Mouse (Mus musculus) small intestine, adult 2 months (tissue): ENCODE measurements at regions not wholly inside any gene's neighbourhood (a gene's known extent, or its start where the extent isn't known, plus 50 kb on each side); places are given as distances from the start of the nearest gene placed in this dataset.

Source experiments
- H3K27ac ChIP-seq: fragments of 200-500 bp; 2 replicates; pipeline ENCODE4 v1.5.1; 2012; ENCODE audit warnings: low read depth, low read length, control low read depth, inconsistent platforms; ENCODE audit not compliant: insufficient read depth
- H3K27me3 ChIP-seq: fragments of 200-500 bp; 2 replicates; pipeline ENCODE4 v1.6.1; 2012; ENCODE audit warnings: mild to moderate bottlenecking, moderate library complexity, low read length, inconsistent platforms; ENCODE audit not compliant: control insufficient read depth, insufficient read depth
- H3K36me3 ChIP-seq: fragments of 200-500 bp; 2 replicates; pipeline ENCODE4 v1.6.1; 2012; ENCODE audit warnings: mild to moderate bottlenecking, low read length, control low read depth, inconsistent platforms; ENCODE audit not compliant: control insufficient read depth, insufficient read depth
- H3K4me1 ChIP-seq: fragments of 200-500 bp; 2 replicates; pipeline ENCODE4 v1.6.1; 2012; ENCODE audit warnings: low read length, inconsistent platforms, mixed read lengths; ENCODE audit not compliant: control insufficient read depth, insufficient read depth, insufficient read length
- H3K4me3 ChIP-seq: fragments of 200-500 bp; 2 replicates; pipeline ENCODE4 v1.5.1; 2012; ENCODE audit warnings: low read depth, mild to moderate bottlenecking, control low read depth, inconsistent platforms, low read length, moderate library complexity
- CTCF ChIP-seq: fragments of 200-500 bp; IDR thresholded peaks from 2 replicates; pipeline ENCODE4 v1.5.1; 2012; ENCODE audit warnings: low read depth, mild to moderate bottlenecking, control low read depth, inconsistent platforms, low read length, moderate library complexity, mixed read lengths; ENCODE audit not compliant: insufficient replicate concordance, insufficient read length; ENCODE audit errors: extremely low read depth
- POLR2A ChIP-seq: fragments of 200-500 bp; IDR thresholded peaks from 2 replicates; pipeline ENCODE4 v1.6.1; 2012; ENCODE audit warnings: low read depth, mild to moderate bottlenecking, control low read depth, inconsistent platforms, low read length, moderate library complexity
- WGBS: fragments of 180-500 bp; shearing (Covaris S2); methylation state at CpG from one replicate; pipeline ENCODE4 v1.1.7; 2018; 5-methylcytosine and 5-hydroxymethylcytosine counted together

DNA sequence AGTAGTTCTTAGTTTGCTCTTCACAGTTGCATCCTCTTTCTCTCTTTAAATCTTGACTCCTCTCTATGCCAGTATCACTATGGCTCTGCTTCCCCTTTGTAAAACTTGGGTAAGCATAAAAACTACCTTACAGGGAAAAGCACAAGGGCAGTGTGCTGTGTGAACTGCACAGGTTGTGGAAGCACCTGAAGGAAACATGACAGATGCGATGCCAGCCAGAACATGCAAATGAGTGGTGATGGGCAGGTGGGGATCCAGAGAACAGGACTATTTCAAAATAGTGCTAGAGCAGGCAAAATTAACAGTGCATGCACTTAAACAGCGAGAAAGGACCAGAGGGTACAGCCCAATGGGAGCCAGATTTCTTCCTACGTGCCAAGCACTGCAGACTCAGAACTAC, 120.5 kb upstream of the Marcks start:
- Histone ChIP-seq H3K4me3 (no peak overlapping the region), H3K36me3 (no peaks in the 10 kb centered on the region), H3K4me1 (no peaks in the 10 kb centered on the region; the same call in 1 of the 2 replicates), H3K27ac (no peak overlapping the region), H3K27me3 (no peaks in the 10 kb centered on the region)
- TF ChIP-seq POLR2A (no peak), CTCF (no peak)
- 92% methylated on average over 3 of the region's 3 CpGs for WGBS

DNA sequence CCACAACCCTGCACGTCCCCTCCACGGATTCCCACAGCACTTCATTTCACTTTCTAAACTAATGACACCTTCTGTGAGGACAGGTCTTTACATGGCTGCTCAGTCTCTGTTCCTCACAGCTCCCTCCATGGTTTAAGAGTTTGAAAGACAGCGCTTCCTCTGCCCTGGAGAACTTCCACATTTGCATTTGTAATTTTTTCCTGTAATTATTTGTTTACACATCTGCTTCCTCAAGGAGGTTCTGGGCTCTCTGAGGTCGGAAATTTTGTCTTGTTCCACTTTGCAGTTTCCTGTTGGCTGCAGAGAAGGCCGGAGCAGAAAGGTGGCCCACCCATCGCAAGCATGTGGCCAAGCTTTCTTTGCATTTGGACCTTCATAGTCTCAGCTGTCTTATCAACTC, 118.8 kb upstream of the Marcks start:
- Histone ChIP-seq H3K27ac (no peak overlapping the region), H3K27me3 (no peaks in the 10 kb centered on the region), H3K4me3 (no peak overlapping the region), H3K4me1 (no peaks in the 10 kb centered on the region), H3K36me3 (no peaks in the 10 kb centered on the region)
- TF ChIP-seq POLR2A = no peak
- no peak for TF ChIP-seq CTCF
- WGBS = 67% methylated on average over 6 of the region's 6 CpGs

DNA sequence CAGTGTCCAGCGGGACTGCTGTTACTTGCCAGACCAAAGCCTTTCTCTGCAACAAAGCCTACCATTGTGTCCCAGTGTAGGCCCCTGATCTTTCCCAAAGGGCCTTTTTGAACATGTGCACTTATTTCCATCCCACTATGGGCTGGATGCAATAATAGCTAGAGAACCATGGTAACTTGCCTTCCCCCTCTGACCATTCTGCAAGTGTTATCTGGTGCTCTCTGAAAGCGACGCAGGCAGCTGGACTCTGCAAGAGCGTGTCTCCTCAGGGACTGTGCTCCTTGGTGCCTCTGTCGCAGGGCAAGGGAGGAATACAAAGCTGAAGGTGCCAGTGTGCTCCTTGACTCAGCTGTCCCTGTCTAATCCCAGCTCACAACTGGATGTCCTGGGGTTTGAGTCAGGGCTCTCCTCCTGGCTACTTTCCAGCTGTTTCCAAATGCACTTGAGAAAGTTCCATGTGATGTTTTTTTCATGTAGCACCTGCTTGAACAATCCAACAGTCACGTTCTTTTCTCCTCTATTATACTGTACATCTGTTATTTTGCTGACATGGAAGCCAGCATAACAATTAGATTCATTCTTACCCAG, 112.3 kb upstream of the Marcks start:
- H3K27me3 ChIP-seq = no peaks in the 10 kb centered on the region
- H3K4me1 ChIP-seq = no peaks in the 10 kb centered on the region
- H3K27ac ChIP-seq = no peak overlapping the region
- TF ChIP-seq POLR2A (no peak), CTCF (no peak)
- no peak overlapping the region for H3K4me3 ChIP-seq
- H3K36me3 ChIP-seq = no peaks in the 10 kb centered on the region
- 80% methylated on average over 6 of the region's 6 CpGs for WGBS

DNA sequence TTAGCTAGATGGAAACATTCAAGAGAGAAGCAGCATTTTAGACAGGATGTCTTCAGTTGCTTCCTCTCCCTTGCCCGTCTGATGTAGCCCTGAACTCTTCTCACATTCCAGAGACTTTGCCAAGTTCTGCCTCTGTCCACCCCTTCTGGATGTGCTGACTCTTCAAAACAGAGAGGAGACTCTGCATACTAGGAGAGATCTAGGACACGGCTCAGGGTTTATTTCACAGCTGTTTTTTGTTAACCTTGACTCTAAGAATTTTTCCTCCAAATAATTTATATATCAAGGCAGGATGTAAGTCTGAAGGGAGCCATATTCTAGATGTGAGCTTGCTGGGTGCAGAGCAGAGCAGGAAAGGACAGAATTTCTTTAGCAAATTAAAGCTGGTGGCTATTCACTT, 111.4 kb upstream of the Marcks start:
- Histone ChIP-seq H3K4me1 (no peaks in the 10 kb centered on the region), H3K27ac (no peak overlapping the region), H3K4me3 (no peak overlapping the region), H3K27me3 (no peaks in the 10 kb centered on the region), H3K36me3 (no peaks in the 10 kb centered on the region)
- TF ChIP-seq CTCF = no peak
- no peak for TF ChIP-seq POLR2A
- WGBS = 65% methylated on average over 2 of the region's 2 CpGs

DNA sequence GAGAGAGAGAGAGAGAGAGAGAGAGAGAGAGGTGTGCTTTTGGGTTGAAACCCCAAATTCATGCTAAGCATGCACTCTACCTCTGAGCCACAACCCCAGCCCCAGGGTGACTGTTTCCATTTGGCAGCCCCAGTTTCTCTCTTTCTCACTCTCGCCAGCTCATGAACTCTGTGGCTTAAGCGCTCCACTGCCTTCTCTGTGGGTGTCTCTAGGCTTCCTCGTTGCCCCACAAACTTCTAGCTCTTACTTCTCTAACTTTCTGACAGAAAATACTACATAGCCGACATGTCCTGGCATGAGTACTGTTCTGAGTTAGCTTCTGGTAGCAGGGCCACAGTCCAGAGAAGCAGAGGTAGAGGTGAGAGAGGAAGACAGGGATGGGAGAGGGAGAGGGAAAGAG, 110.8 kb upstream of the Marcks start:
- no peaks in the 10 kb centered on the region for H3K4me1 ChIP-seq
- H3K36me3 ChIP-seq = no peaks in the 10 kb centered on the region
- no peaks in the 10 kb centered on the region for H3K27me3 ChIP-seq
- H3K27ac ChIP-seq = no peak overlapping the region
- WGBS = 78% methylated on average over 4 of the region's 4 CpGs
- TF ChIP-seq POLR2A = no peak
- TF ChIP-seq CTCF = no peak
- no peak overlapping the region for H3K4me3 ChIP-seq

DNA sequence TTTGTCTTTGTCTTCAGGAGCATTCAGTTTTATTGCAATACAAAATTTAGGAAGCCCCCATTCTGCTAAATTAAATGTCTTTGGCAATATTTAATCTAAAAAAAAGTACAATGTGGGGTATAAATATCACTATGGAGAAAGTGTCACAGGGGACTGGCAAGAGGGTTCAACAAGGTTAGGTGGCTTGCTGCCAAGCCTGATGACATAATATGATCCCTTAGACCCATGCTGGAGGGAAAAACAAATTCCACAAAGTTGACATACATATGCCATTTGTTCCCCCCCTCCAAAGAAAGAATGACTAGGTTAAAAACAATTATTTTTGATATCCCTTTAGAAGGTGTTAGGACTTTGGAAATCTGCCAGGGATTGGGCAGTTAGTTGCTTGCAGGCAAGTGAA, 108.4 kb upstream of the Marcks start:
- TF ChIP-seq POLR2A (no peak), CTCF (no peak)
- H3K4me1 ChIP-seq = no peaks in the 10 kb centered on the region
- no peaks in the 10 kb centered on the region for H3K27me3 ChIP-seq
- no peak overlapping the region for H3K27ac ChIP-seq
- H3K4me3 ChIP-seq = no peak overlapping the region
- no peaks in the 10 kb centered on the region for H3K36me3 ChIP-seq

DNA sequence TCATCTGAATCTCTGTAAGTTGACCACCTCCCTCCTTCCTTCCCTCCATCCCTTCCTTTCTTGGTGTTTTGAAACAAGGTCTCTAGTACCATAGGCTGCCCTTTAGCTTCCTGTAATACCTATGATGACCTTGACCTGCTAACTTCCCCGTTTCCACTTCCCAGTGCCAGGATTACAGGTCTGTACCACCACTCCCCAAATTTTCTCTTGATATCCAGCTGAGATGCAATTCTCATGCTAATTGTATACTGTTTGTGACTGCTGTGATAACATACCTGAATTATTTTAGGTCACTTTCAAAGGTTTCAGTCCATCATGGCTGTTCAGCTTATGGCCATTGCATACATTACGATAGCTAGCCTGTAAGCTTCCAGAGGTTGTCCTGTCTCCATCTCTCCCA, 104.4 kb upstream of the Marcks start:
- Histone ChIP-seq H3K27ac (no peak overlapping the region), H3K4me3 (no peak overlapping the region), H3K36me3 (no peaks in the 10 kb centered on the region), H3K4me1 (no peaks in the 10 kb centered on the region), H3K27me3 (no peaks in the 10 kb centered on the region)
- WGBS = 71% methylated on average over 2 of the region's 2 CpGs
- no peak for TF ChIP-seq POLR2A
- no peak for TF ChIP-seq CTCF
